Mouse (Mus musculus): ENCODE measurements around the gene Zfp987. TPM values are rescaled to one million over a fixed set of nuclear protein-coding genes. Genes with fewer than 3 reads are reported as not detected.
"Not testable (repeated sequence)": the region's sequence is repeated elsewhere in the genome, so short reads cannot be mapped to it uniquely, and the experiment has no call there.

Zfp987 gene
- 0.18 and 0.26 TPM in 2 replicates for polyA plus RNA-seq (2015; fragmentation: Nextera tagmentation; extraction: Ambion mirVana)

GRCm38 (mm10) chr4:146096998-146097397 lies at the start of gene Zfp987:
Gene Zfp987, plus strand, starts transcription at chr4:146097298.
- H3K4me1 ChIP-seq; H3K27me3 ChIP-seq; H3K9ac ChIP-seq; H3K36me3 ChIP-seq; H3K27ac ChIP-seq; H3K4me3 ChIP-seq (replicated peaks); H3K4me2 ChIP-seq; H3K9me3 ChIP-seq (replicated peaks); ATAC-seq (replicated peaks; ENCODE audit: low FRiP score): not testable (repeated sequence)
- WGBS: 93% methylated on average over 3 of the region's 3 CpGs

- 71% methylated on average over 1 of the region's 1 CpGs for WGBS
- ATAC-seq (replicated peaks; ENCODE audit: low FRiP score); H3K4me2 ChIP-seq; H3K36me3 ChIP-seq; H3K4me1 ChIP-seq; H3K4me3 ChIP-seq (replicated peaks); H3K9ac ChIP-seq; H3K27me3 ChIP-seq; H3K27ac ChIP-seq: not testable (repeated sequence)
- H3K9me3 ChIP-seq (replicated peaks): peaks cover 30% of the 10 kb centered on the region
Measured at GRCm38 (mm10) chr4:146052536-146052935, 44.6 kb upstream of the Zfp987 start.

- not testable (repeated sequence) for H3K9ac ChIP-seq; H3K4me2 ChIP-seq; H3K4me3 ChIP-seq (replicated peaks); ATAC-seq (replicated peaks; ENCODE audit: low FRiP score); H3K4me1 ChIP-seq; H3K27me3 ChIP-seq; H3K36me3 ChIP-seq; H3K27ac ChIP-seq
- peaks cover 33% of the 10 kb centered on the region for H3K9me3 ChIP-seq (replicated peaks)
- WGBS: 84% methylated on average over 2 of the region's 2 CpGs
Measured at GRCm38 (mm10) chr4:146053445-146053844, 43.7 kb upstream of the Zfp987 start.

- 62% methylated on average over 2 of the region's 2 CpGs for WGBS
- Histone ChIP-seq H3K4me2 (no peak overlapping the region), H3K4me1 (no peaks in the 10 kb centered on the region), H3K27ac (no peak overlapping the region), H3K9me3 (replicated peaks) (peaks cover 40% of the 10 kb centered on the region), H3K27me3 (no peaks in the 10 kb centered on the region), H3K4me3 (replicated peaks) (no peak overlapping the region), H3K9ac (no peak overlapping the region), H3K36me3 (no peaks in the 10 kb centered on the region)
- no peak for ATAC-seq (replicated peaks; ENCODE audit: low FRiP score)
Measured at GRCm38 (mm10) chr4:146055335-146055734, 41.8 kb upstream of the Zfp987 start.

GRCm38 (mm10) chr4:146058646-146059045 lies 38.5 kb upstream of the Zfp987 start:
- not testable (repeated sequence) for H3K9ac ChIP-seq; H3K4me3 ChIP-seq (replicated peaks); H3K27me3 ChIP-seq; H3K27ac ChIP-seq; H3K4me1 ChIP-seq; H3K36me3 ChIP-seq; H3K4me2 ChIP-seq; ATAC-seq (replicated peaks; ENCODE audit: low FRiP score)
- 92% methylated on average over 12 of the region's 12 CpGs for WGBS
- H3K9me3 ChIP-seq (replicated peaks): peaks cover 30% of the 10 kb centered on the region

- 92% methylated on average over 4 of the region's 4 CpGs for WGBS
- H3K27me3 ChIP-seq; H3K36me3 ChIP-seq; H3K4me3 ChIP-seq (replicated peaks); H3K4me1 ChIP-seq; H3K4me2 ChIP-seq; H3K27ac ChIP-seq; ATAC-seq (replicated peaks; ENCODE audit: low FRiP score); H3K9ac ChIP-seq: not testable (repeated sequence)
- H3K9me3 ChIP-seq (replicated peaks): peaks cover 29% of the 10 kb centered on the region
Measured at GRCm38 (mm10) chr4:146059078-146059477, 38.0 kb upstream of the Zfp987 start.

- not testable (repeated sequence) for ATAC-seq (replicated peaks; ENCODE audit: low FRiP score); H3K4me3 ChIP-seq (replicated peaks); H3K4me1 ChIP-seq; H3K9ac ChIP-seq; H3K27me3 ChIP-seq; H3K27ac ChIP-seq; H3K4me2 ChIP-seq; H3K36me3 ChIP-seq
- H3K9me3 ChIP-seq (replicated peaks): peaks cover 35% of the 10 kb centered on the region
- WGBS: 91% methylated on average over 25 of the region's 26 CpGs
Measured at GRCm38 (mm10) chr4:146059974-146060693, 37.0 kb upstream of the Zfp987 start.

- H3K36me3 ChIP-seq; H3K27ac ChIP-seq; H3K27me3 ChIP-seq; H3K9ac ChIP-seq; ATAC-seq (replicated peaks; ENCODE audit: low FRiP score); H3K4me3 ChIP-seq (replicated peaks); H3K4me1 ChIP-seq; H3K4me2 ChIP-seq: not testable (repeated sequence)
- peaks cover 32% of the 10 kb centered on the region for H3K9me3 ChIP-seq (replicated peaks)
- 92% methylated on average over 11 of the region's 11 CpGs for WGBS
Measured at GRCm38 (mm10) chr4:146061082-146061481, 36.0 kb upstream of the Zfp987 start.

- not testable (repeated sequence) for H3K36me3 ChIP-seq; H3K27me3 ChIP-seq; H3K9ac ChIP-seq; H3K4me1 ChIP-seq; H3K4me3 ChIP-seq (replicated peaks); H3K4me2 ChIP-seq; ATAC-seq (replicated peaks; ENCODE audit: low FRiP score); H3K27ac ChIP-seq
- 96% methylated on average over 12 of the region's 12 CpGs for WGBS
- H3K9me3 ChIP-seq (replicated peaks): peaks cover 30% of the 10 kb centered on the region
Measured at GRCm38 (mm10) chr4:146062021-146062420, 35.1 kb upstream of the Zfp987 start.

- H3K9ac ChIP-seq; H3K4me2 ChIP-seq; H3K4me1 ChIP-seq; H3K27ac ChIP-seq; H3K36me3 ChIP-seq; H3K27me3 ChIP-seq; H3K4me3 ChIP-seq (replicated peaks); ATAC-seq (replicated peaks; ENCODE audit: low FRiP score): not testable (repeated sequence)
- 79% methylated on average over 6 of the region's 6 CpGs for WGBS
- H3K9me3 ChIP-seq (replicated peaks): peaks cover 34% of the 10 kb centered on the region
Measured at GRCm38 (mm10) chr4:146063001-146063400, 34.1 kb upstream of the Zfp987 start.

- ATAC-seq (replicated peaks; ENCODE audit: low FRiP score); H3K9ac ChIP-seq; H3K4me2 ChIP-seq; H3K27ac ChIP-seq; H3K4me1 ChIP-seq; H3K36me3 ChIP-seq; H3K4me3 ChIP-seq (replicated peaks); H3K27me3 ChIP-seq: not testable (repeated sequence)
- peaks cover 34% of the 10 kb centered on the region for H3K9me3 ChIP-seq (replicated peaks)
- 89% methylated on average over 15 of the region's 15 CpGs for WGBS
Measured at GRCm38 (mm10) chr4:146063621-146064020, 33.5 kb upstream of the Zfp987 start.

GRCm38 (mm10) chr4:146064807-146065206 lies 32.3 kb upstream of the Zfp987 start:
- peaks cover 31% of the 10 kb centered on the region for H3K9me3 ChIP-seq (replicated peaks)
- not testable (repeated sequence) for H3K27me3 ChIP-seq; ATAC-seq (replicated peaks; ENCODE audit: low FRiP score); H3K9ac ChIP-seq; H3K27ac ChIP-seq; H3K4me1 ChIP-seq; H3K4me2 ChIP-seq; H3K4me3 ChIP-seq (replicated peaks); H3K36me3 ChIP-seq
- WGBS: 75% methylated on average over 5 of the region's 5 CpGs
